Mouse (Mus musculus) hindbrain, embryonic 10.5 days (tissue): Measurements from ENCODE around the gene Mllt6. TPM values are rescaled to one million over a fixed set of nuclear protein-coding genes. Genes with fewer than 3 reads are reported as not detected.

Source experiments
- DNase-seq: peaks from one replicate; pipeline ENCODE4 v3.0.0-alpha.2; 2017; ENCODE audit warnings: low spot score
- H3K27ac ChIP-seq: fragments of 300-500 bp; sonication (generic); 2 replicates; pipeline ENCODE4 v1.5.1; 2016; ENCODE audit warnings: mild to moderate bottlenecking, moderate library complexity
- H3K27me3 ChIP-seq: fragments of 300-500 bp; sonication (generic); 2 replicates; pipeline ENCODE4 v1.6.1; 2016; ENCODE audit warnings: mild to moderate bottlenecking; ENCODE audit not compliant: poor library complexity, insufficient read depth, severe bottlenecking
- H3K36me3 ChIP-seq: fragments of 300-500 bp; sonication (generic); 2 replicates; pipeline ENCODE4 v1.6.1; 2016; ENCODE audit warnings: mild to moderate bottlenecking, moderate library complexity
- H3K4me1 ChIP-seq: fragments of 300-500 bp; sonication (generic); replicated peaks from 2 replicates; pipeline ENCODE4 v1.6.1; 2016; ENCODE audit warnings: mild to moderate bottlenecking
- H3K4me3 ChIP-seq: fragments of 300-500 bp; sonication (generic); 2 replicates; pipeline ENCODE4 v1.5.1; 2016; ENCODE audit warnings: mild to moderate bottlenecking, moderate library complexity
- H3K9me3 ChIP-seq: fragments of 300-500 bp; sonication (generic); 2 replicates; pipeline ENCODE4 v1.6.1; 2016; ENCODE audit warnings: mild to moderate bottlenecking, moderate library complexity
- WGBS: fragments of 180-500 bp; shearing (Covaris S2); methylation state at CpG from one replicate; pipeline ENCODE4 v1.1.7; 2016; 5-methylcytosine and 5-hydroxymethylcytosine counted together
- polyA plus RNA-seq: library from polyadenylated mRNA; unstranded; fragments of >200 nt; fragmentation: Nextera tagmentation; extraction: Ambion mirVana; gene quantifications from 2 replicates; pipeline ENCODE4 v1.2.1, GENCODE M21; 2016

Gene Mllt6
- polyA plus RNA-seq, 1 experiment from 2014 or later = 2.2 TPM

GRCm38 (mm10) chr11:97694435-97694834, 31.2 kb downstream of the Mllt6 start:
- Histone ChIP-seq H3K27ac (peak overlapping the region; percentile 37), H3K36me3 (peaks cover 52% of the 10 kb centered on the region), H3K9me3 (no peaks in the 10 kb centered on the region), H3K4me3 (0 out of 2 replicates have a peak overlapping the region, but pooled peaks have one; percentile 14), H3K27me3 (no peaks in the 10 kb centered on the region), H3K4me1 (peaks cover 52% of the 10 kb centered on the region)
- WGBS = 90% methylated on average over 4 of the region's 4 CpGs
- DNase-seq = no peak

GRCm38 (mm10) chr11:97694921-97695711, 31.9 kb downstream of the Mllt6 start:
- Histone ChIP-seq H3K27ac (peak overlapping the region; percentile 68), H3K4me1 (peaks cover 54% of the 10 kb centered on the region), H3K27me3 (no peaks in the 10 kb centered on the region), H3K36me3 (peaks cover 47% of the 10 kb centered on the region), H3K9me3 (no peaks in the 10 kb centered on the region), H3K4me3 (peak overlapping the region; percentile 33; the same call in 1 of the 2 replicates)
- no peak for DNase-seq
- WGBS = 69% methylated on average over 17 of the region's 17 CpGs

- H3K9me3 ChIP-seq = no peaks in the 10 kb centered on the region
- no peak for DNase-seq
- peaks cover 60% of the 10 kb centered on the region for H3K4me1 ChIP-seq
- peak overlapping the region; percentile 33 for H3K4me3 ChIP-seq
- H3K27me3 ChIP-seq = no peaks in the 10 kb centered on the region
- 30% methylated on average over 9 of the region's 9 CpGs for WGBS
- peaks cover 40% of the 10 kb centered on the region for H3K36me3 ChIP-seq
- H3K27ac ChIP-seq = peak overlapping the region; percentile 68
These were observed 32.6 kb downstream of the Mllt6 start for GRCm38 (mm10) chr11:97695712-97696401.

GRCm38 (mm10) chr11:97696669-97697068, 33.5 kb downstream of the Mllt6 start:
- H3K27me3 ChIP-seq = no peaks in the 10 kb centered on the region
- H3K36me3 ChIP-seq = peaks cover 32% of the 10 kb centered on the region
- H3K4me1 ChIP-seq = peaks cover 68% of the 10 kb centered on the region
- WGBS = 70% methylated on average over 8 of the region's 8 CpGs
- H3K27ac ChIP-seq = no peak overlapping the region
- no peak for DNase-seq
- H3K4me3 ChIP-seq = 0 out of 2 replicates have a peak overlapping the region, but pooled peaks have one; percentile 33
- H3K9me3 ChIP-seq = no peaks in the 10 kb centered on the region

- no peak for DNase-seq
- H3K4me3 ChIP-seq = peak overlapping the region; percentile 85
- no peaks in the 10 kb centered on the region for H3K27me3 ChIP-seq
- peaks cover 25% of the 10 kb centered on the region for H3K36me3 ChIP-seq
- 66% methylated on average over 11 of the region's 11 CpGs for whole genome bisulfite sequencing
- H3K9me3 ChIP-seq = no peaks in the 10 kb centered on the region
- H3K4me1 ChIP-seq = peaks cover 74% of the 10 kb centered on the region
- peak overlapping the region; percentile 99 for H3K27ac ChIP-seq
These were observed 34.1 kb downstream of the Mllt6 start for GRCm38 (mm10) chr11:97697199-97697890.

- no peaks in the 10 kb centered on the region for H3K9me3 ChIP-seq
- H3K27ac ChIP-seq = peak overlapping the region; percentile 99
- H3K27me3 ChIP-seq = no peaks in the 10 kb centered on the region
- WGBS = 3% methylated on average over 14 of the region's 14 CpGs
- DNase-seq = peak; percentile 48
- H3K36me3 ChIP-seq = peaks cover 18% of the 10 kb centered on the region
- peak overlapping the region; percentile 85 for H3K4me3 ChIP-seq
- peaks cover 74% of the 10 kb centered on the region for H3K4me1 ChIP-seq
These were observed 34.8 kb downstream of the Mllt6 start for GRCm38 (mm10) chr11:97697891-97698529.

GRCm38 (mm10) chr11:97698741-97699611, 35.8 kb downstream of the Mllt6 start:
- peak overlapping the region; percentile 99 for H3K27ac ChIP-seq
- H3K9me3 ChIP-seq = no peaks in the 10 kb centered on the region
- H3K4me3 ChIP-seq = peak overlapping the region; percentile 85
- DNase-seq = peak; percentile 86
- no peaks in the 10 kb centered on the region for H3K27me3 ChIP-seq
- H3K4me1 ChIP-seq = peaks cover 79% of the 10 kb centered on the region
- WGBS = under 1% methylated on average over 63 of the region's 63 CpGs
- H3K36me3 ChIP-seq = peaks cover 10% of the 10 kb centered on the region; the same call in 1 of the 2 replicates

GRCm38 (mm10) chr11:97699626-97700002, 36.4 kb downstream of the Mllt6 start:
- peak overlapping the region; percentile 85 for H3K4me3 ChIP-seq
- WGBS = 0% methylated on average over 6 of the region's 9 CpGs
- peaks cover 7% of the 10 kb centered on the region; the same call in 1 of the 2 replicates for H3K36me3 ChIP-seq
- H3K27me3 ChIP-seq = no peaks in the 10 kb centered on the region
- peak; percentile 96 for DNase-seq
- no peaks in the 10 kb centered on the region for H3K9me3 ChIP-seq
- peak overlapping the region; percentile 99 for H3K27ac ChIP-seq
- peaks cover 80% of the 10 kb centered on the region for H3K4me1 ChIP-seq

- Histone ChIP-seq H3K36me3 (peaks cover 12% of the 10 kb centered on the region), H3K4me1 (peaks cover 76% of the 10 kb centered on the region), H3K27ac (peak within 1 kb of the TSS; percentile 99), H3K4me3 (peak within 1 kb of the TSS; percentile 85), H3K27me3 (no peaks in the 10 kb centered on the region), H3K9me3 (no peaks in the 10 kb centered on the region)
- DNase-seq = peak; percentile 79
- under 1% methylated on average over 85 of the region's 85 CpGs for WGBS
These were observed 37.0 kb downstream of the Mllt6 start, which contains the start of gene Pcgf2 for GRCm38 (mm10) chr11:97700003-97700745. Pcgf2 (minus strand) TSS chr11:97700497.

GRCm38 (mm10) chr11:97700746-97701580, 37.7 kb downstream of the Mllt6 start:
- H3K27me3 ChIP-seq = no peaks in the 10 kb centered on the region
- 19% methylated on average over 30 of the region's 30 CpGs for WGBS
- H3K27ac ChIP-seq = peak overlapping the region; percentile 99
- no peak for DNase-seq
- H3K4me1 ChIP-seq = peaks cover 68% of the 10 kb centered on the region
- peak overlapping the region; percentile 85 for H3K4me3 ChIP-seq
- H3K9me3 ChIP-seq = no peaks in the 10 kb centered on the region
- peaks cover 12% of the 10 kb centered on the region for H3K36me3 ChIP-seq
